Mouse (Mus musculus) brown adipose tissue, adult 24 weeks (tissue): Measurements from ENCODE around the gene Sacs. TPM values are rescaled to one million over a fixed set of nuclear protein-coding genes. Genes with fewer than 3 reads are reported as not detected.

Experiments
- H3K27ac ChIP-seq: fragments of 200-500 bp; replicated peaks from 2 replicates; pipeline ENCODE4 v1.5.1; 2012; ENCODE audit warnings: low read depth, mild to moderate bottlenecking, low read length
- H3K4me1 ChIP-seq: fragments of 200-500 bp; 2 replicates; pipeline ENCODE4 v1.6.1; 2012; ENCODE audit warnings: low read length, mixed read lengths; ENCODE audit not compliant: control insufficient read depth, insufficient read depth, insufficient read length
- H3K4me3 ChIP-seq: fragments of 200-500 bp; 2 replicates; pipeline ENCODE4 v1.5.1; 2012; ENCODE audit warnings: low read depth, mild to moderate bottlenecking, low read length, moderate library complexity; ENCODE audit not compliant: insufficient read depth
- polyA plus RNA-seq: library from polyadenylated mRNA; stranded (reverse); fragments of >200 nt; gene quantifications from 2 replicates; pipeline ENCODE4 v1.2.4, GENCODE M21; 2012; ENCODE audit not compliant: missing spikeins, insufficient read depth, insufficient read length

Gene Sacs
- polyA plus RNA-seq, 1 experiment = 1.3 TPM

GRCm38 (mm10) chr14:61192326-61192725, 54.1 kb downstream of the Sacs start:
- H3K27ac ChIP-seq = no peak overlapping the region
- no peak overlapping the region for H3K4me3 ChIP-seq
- no peaks in the 10 kb centered on the region for H3K4me1 ChIP-seq

DNA sequence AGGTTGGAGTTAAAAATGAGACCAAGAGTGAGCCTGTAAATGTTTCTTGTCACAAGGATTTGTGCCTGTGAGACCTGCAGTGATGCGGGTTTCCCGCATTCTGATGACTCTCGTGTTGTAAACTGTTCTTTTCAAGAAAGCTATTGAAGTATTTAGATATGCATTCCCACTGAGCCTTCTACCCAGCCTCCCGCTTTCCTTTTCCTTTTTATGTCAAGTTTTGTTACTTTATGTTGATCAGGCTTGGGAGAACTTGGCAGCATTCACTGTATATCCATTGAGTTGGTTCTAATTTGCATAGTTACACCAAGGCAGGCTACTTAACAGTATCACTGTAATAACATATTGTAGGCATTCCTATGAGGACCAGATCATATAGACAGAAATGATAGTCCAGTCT, 56.2 kb downstream of the Sacs start:
- H3K27ac ChIP-seq = no peak overlapping the region
- H3K4me3 ChIP-seq = no peak overlapping the region
- H3K4me1 ChIP-seq = no peaks in the 10 kb centered on the region

DNA sequence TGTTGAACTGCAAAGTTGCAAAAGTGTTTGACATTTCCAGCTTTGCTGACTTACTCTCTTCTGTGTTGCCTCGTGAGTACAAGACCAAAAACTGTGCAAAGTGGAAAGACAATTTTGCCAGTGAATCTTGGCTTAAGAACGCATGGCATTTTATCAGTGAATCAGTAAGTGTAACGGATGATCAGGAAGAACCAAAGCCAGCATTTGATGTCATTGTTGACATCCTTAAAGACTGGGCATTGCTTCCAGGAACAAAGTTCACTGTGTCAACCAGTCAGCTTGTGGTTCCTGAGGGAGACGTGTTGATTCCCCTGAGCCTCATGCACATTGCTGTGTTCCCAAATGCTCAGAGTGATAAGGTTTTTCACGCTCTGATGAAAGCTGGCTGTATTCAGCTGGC, 71.9 kb downstream of the Sacs start:
- Histone ChIP-seq H3K27ac (no peak overlapping the region), H3K4me1 (no peaks in the 10 kb centered on the region), H3K4me3 (no peak overlapping the region)

DNA sequence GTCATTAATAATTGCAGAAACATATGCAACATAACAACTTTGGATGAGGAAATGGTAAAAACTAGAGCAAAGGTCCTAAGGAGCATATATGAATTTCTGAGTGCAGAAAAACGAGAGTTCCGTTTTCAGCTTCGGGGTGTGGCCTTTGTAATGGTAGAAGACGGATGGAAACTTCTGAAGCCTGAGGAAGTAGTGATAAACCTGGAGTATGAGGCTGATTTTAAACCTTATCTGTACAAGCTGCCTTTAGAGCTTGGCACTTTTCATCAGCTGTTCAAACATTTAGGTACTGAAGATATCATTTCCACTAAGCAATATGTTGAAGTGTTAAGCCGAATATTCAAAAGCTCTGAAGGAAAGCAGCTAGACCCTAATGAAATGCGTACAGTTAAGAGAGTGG, 73.5 kb downstream of the Sacs start:
- H3K4me3 ChIP-seq = no peak overlapping the region
- H3K4me1 ChIP-seq = no peaks in the 10 kb centered on the region
- H3K27ac ChIP-seq = no peak overlapping the region

- no peak overlapping the region for H3K27ac ChIP-seq
- H3K4me1 ChIP-seq = no peaks in the 10 kb centered on the region
- H3K4me3 ChIP-seq = no peak overlapping the region
These were observed 82.9 kb downstream of the Sacs start for GRCm38 (mm10) chr14:61221166-61221565.

- H3K4me1 ChIP-seq = no peaks in the 10 kb centered on the region
- H3K4me3 ChIP-seq = no peak overlapping the region
- no peak overlapping the region for H3K27ac ChIP-seq
These were observed 84.2 kb downstream of the Sacs start for GRCm38 (mm10) chr14:61222506-61222905.

DNA sequence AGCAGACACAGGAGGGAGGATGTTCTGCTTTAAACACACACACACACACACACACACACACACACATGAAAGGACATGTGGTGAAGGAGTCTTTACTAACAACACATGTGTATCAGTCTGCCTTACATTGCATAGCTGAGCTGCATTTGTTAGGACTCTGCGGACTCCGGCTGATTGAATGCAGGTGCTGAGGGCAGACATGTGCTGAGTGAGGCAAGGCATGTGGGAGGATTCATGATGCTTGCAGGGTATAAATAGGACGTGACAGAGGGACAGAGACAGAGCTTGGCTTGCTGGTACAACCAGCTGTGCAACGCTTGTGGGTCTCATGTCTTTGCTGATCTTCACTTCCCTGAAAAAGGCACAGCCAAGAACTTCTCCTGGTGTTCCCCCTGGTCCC, 85.5 kb downstream of the Sacs start:
- Histone ChIP-seq H3K4me3 (no peak overlapping the region), H3K4me1 (no peaks in the 10 kb centered on the region), H3K27ac (no peak overlapping the region)

GRCm38 (mm10) chr14:61224387-61225077, 86.3 kb downstream of the Sacs start:
- H3K4me3 ChIP-seq = no peak overlapping the region
- no peak overlapping the region for H3K27ac ChIP-seq
- no peaks in the 10 kb centered on the region for H3K4me1 ChIP-seq

DNA sequence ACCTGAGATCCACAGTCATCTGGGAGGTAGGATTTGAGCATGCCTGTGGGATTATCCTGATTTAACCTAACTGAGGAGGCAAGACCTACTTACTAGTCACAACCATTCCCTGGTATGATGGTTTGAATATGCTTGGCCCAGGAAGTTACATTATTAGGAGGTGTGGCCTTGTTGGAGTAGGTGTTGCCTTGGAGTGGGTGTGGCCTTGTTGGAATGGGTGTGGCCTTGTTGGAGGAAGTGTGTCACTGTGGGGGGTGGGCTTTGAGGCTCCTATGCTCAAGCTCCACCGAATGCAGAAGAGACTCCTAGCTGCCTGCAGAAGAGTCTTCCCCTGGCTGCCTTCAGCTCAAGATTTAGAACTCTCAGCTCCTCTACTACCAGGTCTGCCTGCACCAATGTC, 87.9 kb downstream of the Sacs start:
- no peak overlapping the region for H3K27ac ChIP-seq
- no peak overlapping the region for H3K4me3 ChIP-seq
- H3K4me1 ChIP-seq = no peaks in the 10 kb centered on the region

- no peaks in the 10 kb centered on the region for H3K4me1 ChIP-seq
- H3K27ac ChIP-seq = no peak overlapping the region
- H3K4me3 ChIP-seq = no peak overlapping the region
These were observed 91.5 kb downstream of the Sacs start for GRCm38 (mm10) chr14:61229763-61230162.

GRCm38 (mm10) chr14:61230179-61230578, 91.9 kb downstream of the Sacs start:
- Histone ChIP-seq H3K4me1 (no peaks in the 10 kb centered on the region), H3K27ac (no peak overlapping the region), H3K4me3 (no peak overlapping the region)

GRCm38 (mm10) chr14:61232016-61232568, 93.8 kb downstream of the Sacs start:
- no peak overlapping the region for H3K27ac ChIP-seq
- H3K4me1 ChIP-seq = no peaks in the 10 kb centered on the region
- H3K4me3 ChIP-seq = no peak overlapping the region

DNA sequence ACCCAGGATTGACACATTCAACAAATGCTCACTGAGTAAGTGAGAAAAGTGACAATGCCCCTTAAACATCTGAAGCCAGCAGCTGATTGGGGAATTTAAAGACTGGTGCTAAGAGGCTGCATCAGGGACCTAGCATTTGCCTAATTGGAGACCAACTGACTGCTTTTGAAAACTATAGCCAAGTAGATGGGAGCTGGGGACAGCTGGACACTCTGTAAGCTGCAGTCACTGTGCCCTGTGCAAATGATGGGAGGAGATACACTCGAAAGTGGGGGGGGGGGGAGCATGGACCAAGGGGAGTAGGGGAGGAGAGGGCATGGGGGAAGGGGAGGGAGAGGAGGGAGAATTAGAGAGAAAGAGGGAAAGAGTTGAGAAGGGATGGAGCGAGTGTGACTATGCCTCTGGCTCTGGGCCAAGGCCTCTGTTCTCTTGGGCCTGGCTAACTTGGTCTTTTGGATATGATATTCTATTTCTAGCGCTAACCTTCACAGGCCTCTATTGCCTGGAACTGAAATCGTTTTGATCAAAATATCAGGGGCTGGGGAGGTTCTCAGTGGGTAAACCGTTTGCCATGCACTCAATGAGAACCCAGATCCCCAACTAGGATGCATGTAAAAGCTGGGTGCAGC, 97.7 kb downstream of the Sacs start:
- Histone ChIP-seq H3K4me1 (no peaks in the 10 kb centered on the region), H3K4me3 (no peak overlapping the region), H3K27ac (no peak overlapping the region)

DNA sequence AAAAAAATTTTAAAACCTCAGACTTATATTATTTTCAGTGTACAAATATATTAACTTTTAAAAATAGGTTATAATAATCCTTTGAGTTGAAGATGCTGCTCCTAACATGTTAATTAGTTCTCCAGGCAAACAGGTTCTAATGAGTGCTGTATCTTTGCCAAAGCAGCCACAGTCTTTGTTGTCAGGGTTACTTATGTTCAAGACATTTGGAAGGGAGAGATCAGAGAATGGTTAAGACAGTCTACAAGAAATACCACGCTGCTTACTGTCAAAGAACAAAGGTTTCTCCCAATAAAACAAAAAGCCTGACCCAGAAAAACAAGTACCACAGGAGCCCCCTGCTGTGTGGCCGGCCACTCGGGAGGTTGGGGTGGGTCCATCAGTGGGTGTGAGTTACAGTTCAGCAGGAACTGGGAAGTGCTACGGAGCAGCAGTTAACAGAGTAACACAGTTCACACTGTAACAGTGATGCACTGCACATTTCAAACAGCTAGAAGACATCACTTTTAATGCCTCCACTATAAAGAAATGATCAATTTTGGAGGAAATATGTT, 98.9 kb downstream of the Sacs start:
- H3K4me1 ChIP-seq = no peaks in the 10 kb centered on the region
- no peak overlapping the region for H3K27ac ChIP-seq
- H3K4me3 ChIP-seq = no peak overlapping the region

DNA sequence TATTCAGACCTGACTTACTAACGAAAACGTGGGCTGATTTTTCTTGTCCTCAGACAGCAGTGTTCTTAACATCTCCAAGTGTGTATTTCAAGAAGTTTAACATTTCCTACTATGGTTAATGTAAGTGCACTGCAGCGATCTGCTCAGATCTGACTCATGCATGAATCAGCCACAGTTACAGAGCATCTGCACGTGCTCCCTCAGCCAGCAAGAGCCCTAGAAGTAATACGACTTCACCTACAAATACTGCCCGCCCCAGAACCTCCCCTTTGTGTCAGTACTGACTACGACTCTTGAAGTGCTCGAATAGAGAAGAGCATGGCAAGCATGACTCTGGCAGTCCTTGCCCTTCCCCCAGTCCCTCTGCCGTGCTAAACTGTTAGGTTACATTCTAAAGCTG, 100.5 kb downstream of the Sacs start:
- no peaks in the 10 kb centered on the region for H3K4me1 ChIP-seq
- no peak overlapping the region for H3K4me3 ChIP-seq
- H3K27ac ChIP-seq = no peak overlapping the region

GRCm38 (mm10) chr14:61242611-61243010, 104.4 kb downstream of the Sacs start:
- Histone ChIP-seq H3K4me3 (no peak overlapping the region), H3K27ac (no peak overlapping the region), H3K4me1 (no peaks in the 10 kb centered on the region)
